Mouse (Mus musculus) cortical plate, adult 2 months (tissue): ENCODE results near the gene Rsf1.

ENCODE experiments used
- CTCF ChIP-seq: fragments of 200-500 bp; IDR thresholded peaks from 2 replicates; pipeline ENCODE4 v1.5.1; 2011; ENCODE audit warnings: mild to moderate bottlenecking, control low read depth, low read length; ENCODE audit not compliant: insufficient read depth; ENCODE audit errors: extremely low read depth
- POLR2A ChIP-seq: fragments of 200-500 bp; IDR thresholded peaks from 2 replicates; pipeline ENCODE4 v1.6.1; 2011; ENCODE audit warnings: mild to moderate bottlenecking, low read length, control low read depth; ENCODE audit not compliant: insufficient read depth; ENCODE audit errors: extremely low read depth

- no peak for TF ChIP-seq CTCF
- TF ChIP-seq POLR2A, result no peak
These were observed 142.7 kb downstream of the Rsf1 start for GRCm38 (mm10) chr7:97722278-97722918.
